Mouse (Mus musculus): ENCODE measurements at regions not wholly inside any gene's neighbourhood (a gene's known extent, or its start where the extent isn't known, plus 50 kb on each side); places are given as distances from the start of the nearest gene placed in this dataset.
A peak's percentile ranks its signal among the peaks of the same experiment; 100 is the strongest.

- H3K9me3 ChIP-seq (replicated peaks), result no peaks in the 10 kb centered on the region
- H3K4me2 ChIP-seq, result no peak overlapping the region
- H3K9ac ChIP-seq, result no peak overlapping the region
- no peak for ATAC-seq (ENCODE audit: insufficient read depth)
- no peak overlapping the region for H3K4me3 ChIP-seq (replicated peaks)
- H3K4me1 ChIP-seq (replicated peaks), result no peaks in the 10 kb centered on the region
- WGBS (ENCODE audit: insufficient replicate concordance), result 22% methylated on average over 4 of the region's 4 CpGs
- no peak overlapping the region for H3K27ac ChIP-seq (replicated peaks)
- H3K27me3 ChIP-seq, result no peaks in the 10 kb centered on the region
- no peaks in the 10 kb centered on the region for H3K36me3 ChIP-seq (replicated peaks)
Observed at GRCm38 (mm10) chr1:149014559-149014958, 946.5 kb downstream of the Pla2g4a start.

GRCm38 (mm10) chr1:149010767-149011166 lies 950.3 kb downstream of the Pla2g4a start:
- Histone ChIP-seq H3K27ac (replicated peaks) (no peak overlapping the region), H3K4me1 (replicated peaks) (no peaks in the 10 kb centered on the region), H3K9me3 (replicated peaks) (no peaks in the 10 kb centered on the region), H3K4me3 (replicated peaks) (no peak overlapping the region), H3K27me3 (no peaks in the 10 kb centered on the region), H3K36me3 (replicated peaks) (no peaks in the 10 kb centered on the region), H3K9ac (no peak overlapping the region), H3K4me2 (no peak overlapping the region)
- no peak for ATAC-seq (ENCODE audit: insufficient read depth)

GRCm38 (mm10) chr1:149000092-149000491 lies 961.0 kb downstream of the Pla2g4a start:
- Histone ChIP-seq H3K27ac (replicated peaks) (no peak overlapping the region), H3K4me3 (replicated peaks) (no peak overlapping the region), H3K36me3 (replicated peaks) (no peaks in the 10 kb centered on the region), H3K9me3 (replicated peaks) (no peaks in the 10 kb centered on the region), H3K4me2 (no peak overlapping the region), H3K9ac (no peak overlapping the region), H3K27me3 (no peaks in the 10 kb centered on the region), H3K4me1 (replicated peaks) (no peaks in the 10 kb centered on the region)
- no peak for ATAC-seq (ENCODE audit: insufficient read depth)
- WGBS (ENCODE audit: insufficient replicate concordance), result 50% methylated on average over 3 of the region's 3 CpGs

- Histone ChIP-seq H3K4me2 (no peak overlapping the region), H3K4me3 (replicated peaks) (no peak overlapping the region), H3K9me3 (replicated peaks) (no peaks in the 10 kb centered on the region), H3K27me3 (no peaks in the 10 kb centered on the region), H3K4me1 (replicated peaks) (no peaks in the 10 kb centered on the region), H3K9ac (no peak overlapping the region), H3K27ac (replicated peaks) (no peak overlapping the region), H3K36me3 (replicated peaks) (no peaks in the 10 kb centered on the region)
- WGBS (ENCODE audit: insufficient replicate concordance), result 44% methylated on average over 1 of the region's 1 CpGs
- no peak for ATAC-seq (ENCODE audit: insufficient read depth)
Observed at GRCm38 (mm10) chr1:148993586-148993985, 967.5 kb downstream of the Pla2g4a start.

GRCm38 (mm10) chr1:148977377-148977776 lies 983.7 kb downstream of the Pla2g4a start:
- Histone ChIP-seq H3K4me2 (no peak overlapping the region), H3K4me3 (replicated peaks) (no peak overlapping the region), H3K9ac (no peak overlapping the region), H3K4me1 (replicated peaks) (no peaks in the 10 kb centered on the region), H3K27ac (replicated peaks) (no peak overlapping the region), H3K9me3 (replicated peaks) (no peaks in the 10 kb centered on the region), H3K27me3 (no peaks in the 10 kb centered on the region), H3K36me3 (replicated peaks) (no peaks in the 10 kb centered on the region)
- 42% methylated on average over 5 of the region's 5 CpGs for WGBS (ENCODE audit: insufficient replicate concordance)
- ATAC-seq (ENCODE audit: insufficient read depth), result no peak

- H3K9me3 ChIP-seq (replicated peaks), result no peaks in the 10 kb centered on the region
Observed at GRCm38 (mm10) chr1:148965358-148965757, 995.7 kb downstream of the Pla2g4a start.

GRCm38 (mm10) chr1:148934366-148934765 lies 1026.7 kb downstream of the Pla2g4a start:
- peak; percentile 49 for ATAC-seq (ENCODE audit: insufficient read depth)
- WGBS (ENCODE audit: insufficient replicate concordance), result 46% methylated on average over 3 of the region's 3 CpGs
- no peaks in the 10 kb centered on the region for H3K4me1 ChIP-seq (replicated peaks)
- H3K4me3 ChIP-seq (replicated peaks), result no peak overlapping the region
- no peaks in the 10 kb centered on the region for H3K9me3 ChIP-seq (replicated peaks)
- no peaks in the 10 kb centered on the region for H3K27me3 ChIP-seq
- H3K9ac ChIP-seq, result no peak overlapping the region
- no peaks in the 10 kb centered on the region for H3K36me3 ChIP-seq (replicated peaks)
- H3K4me2 ChIP-seq, result no peak overlapping the region
- H3K27ac ChIP-seq (replicated peaks), result no peak overlapping the region

More at GRCm38 (mm10) chr1:148965358-148965757, 995.7 kb downstream of the Pla2g4a start:
- Histone ChIP-seq H3K9ac (no peak overlapping the region), H3K4me3 (replicated peaks) (no peak overlapping the region), H3K4me1 (replicated peaks) (no peaks in the 10 kb centered on the region), H3K36me3 (replicated peaks) (no peaks in the 10 kb centered on the region), H3K27me3 (no peaks in the 10 kb centered on the region), H3K4me2 (no peak overlapping the region), H3K27ac (replicated peaks) (no peak overlapping the region)
- no peak for ATAC-seq (ENCODE audit: insufficient read depth)

GRCm38 (mm10) chr1:148924506-148924905 lies 1036.6 kb downstream of the Pla2g4a start:
- Histone ChIP-seq H3K27ac (replicated peaks) (no peak overlapping the region), H3K9ac (no peak overlapping the region), H3K4me2 (no peak overlapping the region), H3K4me1 (replicated peaks) (no peaks in the 10 kb centered on the region), H3K9me3 (replicated peaks) (no peaks in the 10 kb centered on the region), H3K27me3 (no peaks in the 10 kb centered on the region), H3K36me3 (replicated peaks) (no peaks in the 10 kb centered on the region), H3K4me3 (replicated peaks) (no peak overlapping the region)
- ATAC-seq (ENCODE audit: insufficient read depth), result no peak
- 54% methylated on average over 2 of the region's 2 CpGs for WGBS (ENCODE audit: insufficient replicate concordance)

- Histone ChIP-seq H3K27ac (replicated peaks) (no peak overlapping the region), H3K36me3 (replicated peaks) (no peaks in the 10 kb centered on the region), H3K9me3 (replicated peaks) (no peaks in the 10 kb centered on the region), H3K4me2 (no peak overlapping the region), H3K27me3 (no peaks in the 10 kb centered on the region), H3K4me1 (replicated peaks) (no peaks in the 10 kb centered on the region), H3K4me3 (replicated peaks) (no peak overlapping the region), H3K9ac (no peak overlapping the region)
- no peak for ATAC-seq (ENCODE audit: insufficient read depth)
Observed at GRCm38 (mm10) chr1:148917062-148917461, 1044.0 kb downstream of the Pla2g4a start.

- Histone ChIP-seq H3K27me3 (no peaks in the 10 kb centered on the region), H3K9ac (no peak overlapping the region), H3K27ac (replicated peaks) (no peak overlapping the region), H3K9me3 (replicated peaks) (no peaks in the 10 kb centered on the region), H3K4me3 (replicated peaks) (no peak overlapping the region), H3K4me2 (no peak overlapping the region), H3K36me3 (replicated peaks) (no peaks in the 10 kb centered on the region), H3K4me1 (replicated peaks) (no peaks in the 10 kb centered on the region)
- WGBS (ENCODE audit: insufficient replicate concordance), result 51% methylated on average over 1 of the region's 1 CpGs
- ATAC-seq (ENCODE audit: insufficient read depth), result no peak
Observed at GRCm38 (mm10) chr1:148912819-148913218, 1048.3 kb downstream of the Pla2g4a start.

GRCm38 (mm10) chr1:148904067-148904466 lies 1057.0 kb downstream of the Pla2g4a start:
- Histone ChIP-seq H3K9me3 (replicated peaks) (no peaks in the 10 kb centered on the region), H3K9ac (no peak overlapping the region), H3K4me3 (replicated peaks) (no peak overlapping the region), H3K36me3 (replicated peaks) (no peaks in the 10 kb centered on the region), H3K27me3 (no peaks in the 10 kb centered on the region), H3K4me2 (no peak overlapping the region), H3K27ac (replicated peaks) (no peak overlapping the region), H3K4me1 (replicated peaks) (no peaks in the 10 kb centered on the region)
- no peak for ATAC-seq (ENCODE audit: insufficient read depth)

GRCm38 (mm10) chr1:148903093-148903492 lies 1058.0 kb downstream of the Pla2g4a start:
- Histone ChIP-seq H3K27ac (replicated peaks) (no peak overlapping the region), H3K9me3 (replicated peaks) (no peaks in the 10 kb centered on the region), H3K4me1 (replicated peaks) (no peaks in the 10 kb centered on the region), H3K9ac (no peak overlapping the region), H3K27me3 (no peaks in the 10 kb centered on the region), H3K4me3 (replicated peaks) (no peak overlapping the region), H3K36me3 (replicated peaks) (no peaks in the 10 kb centered on the region), H3K4me2 (no peak overlapping the region)
- ATAC-seq (ENCODE audit: insufficient read depth), result 0 out of 2 replicates have a peak, but pooled peaks have one; percentile 18
